Mouse (Mus musculus) neutrophil, adult 83 days (primary cell): Measurements from ENCODE around the gene Platr17. TPM values are rescaled to one million over a fixed set of nuclear protein-coding genes. Genes with fewer than 3 reads are reported as not detected.

Experiments
- total RNA-seq, 2 experiments: library from RNA; stranded (reverse); gene quantifications; one replicate each; pipeline ENCODE4 v1.2.4; 2023

The Platr17 gene
- total RNA-seq: under 1 TPM in 1 of 2 experiments, not detected in 1; 0.75 TPM

DNA sequence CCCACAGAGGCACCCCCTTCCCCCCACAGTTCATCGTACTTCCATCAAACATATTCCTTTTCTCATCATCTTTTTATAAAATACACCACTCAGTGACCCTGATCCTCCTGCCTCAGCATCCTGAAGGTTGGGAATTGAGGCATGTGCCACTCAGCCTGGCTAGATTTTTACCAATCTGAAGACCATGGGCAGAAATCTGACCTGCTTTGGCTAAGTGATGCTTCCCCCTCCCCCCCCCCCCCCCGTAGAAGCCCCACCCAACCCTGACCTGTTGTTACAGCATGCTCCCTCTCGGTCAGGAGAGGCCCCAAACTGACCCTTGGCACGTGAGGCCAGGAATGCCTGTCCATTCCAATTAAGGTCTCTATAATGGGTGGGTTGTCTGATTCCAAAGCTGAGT, at the start of gene Platr17:
Gene Platr17 (plus strand): TSS at position 301 of the 400 bp plus-strand sequence.

DNA sequence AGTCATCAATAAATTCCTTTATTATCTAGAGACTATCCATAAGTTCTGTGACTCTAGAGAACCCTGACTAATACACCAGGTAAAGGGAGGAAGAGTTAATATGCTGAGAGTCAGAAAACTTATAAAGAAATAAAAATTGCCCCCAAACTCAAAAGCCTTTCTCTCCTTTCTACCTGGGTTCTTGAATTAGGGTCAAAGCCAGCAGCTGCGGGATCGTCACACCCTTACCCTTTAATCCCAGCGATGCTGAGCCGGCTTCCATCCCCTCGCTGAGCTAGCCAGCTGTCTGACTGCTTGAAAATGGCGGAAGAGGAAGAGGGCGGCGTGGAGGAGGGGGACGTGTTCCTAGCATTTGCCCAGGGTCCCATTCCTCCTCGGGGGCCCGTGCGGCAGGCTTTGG, 31.4 kb upstream of the Platr17 start, which contains the start of gene Gm7029:
Gene Gm7029 (plus strand): TSS at position 301 of the 400 bp plus-strand sequence.

DNA sequence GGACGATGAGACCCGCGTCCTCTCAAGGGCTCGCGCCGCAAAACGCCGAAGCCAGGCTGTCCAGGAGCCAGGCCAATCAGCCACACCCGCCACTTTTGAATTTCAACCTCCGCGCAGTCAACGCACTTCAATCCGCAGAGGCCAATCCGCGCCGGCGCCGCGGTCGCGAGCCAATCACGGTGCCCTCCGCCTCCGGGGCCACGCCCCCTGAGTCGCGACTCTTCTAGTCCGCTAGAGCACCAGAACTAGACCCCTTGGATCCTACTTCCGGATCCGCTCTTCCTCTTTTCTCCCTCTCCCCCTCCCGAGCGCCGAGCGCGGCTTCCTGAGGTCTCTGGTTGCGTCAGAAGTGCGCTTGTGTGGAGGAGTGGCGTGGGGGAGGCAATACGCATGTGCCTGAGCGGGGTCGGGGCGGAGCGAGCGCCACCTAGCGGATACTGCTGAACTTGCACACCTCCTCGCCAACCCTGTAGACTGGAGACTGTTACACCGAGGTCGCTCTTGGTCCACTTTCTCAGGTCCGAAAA, 14.3 kb upstream of the Platr17 start, which contains the start of gene Kifc1:
Gene Kifc1 (minus strand): TSS at position 129 of the 527 bp plus-strand sequence.

DNA sequence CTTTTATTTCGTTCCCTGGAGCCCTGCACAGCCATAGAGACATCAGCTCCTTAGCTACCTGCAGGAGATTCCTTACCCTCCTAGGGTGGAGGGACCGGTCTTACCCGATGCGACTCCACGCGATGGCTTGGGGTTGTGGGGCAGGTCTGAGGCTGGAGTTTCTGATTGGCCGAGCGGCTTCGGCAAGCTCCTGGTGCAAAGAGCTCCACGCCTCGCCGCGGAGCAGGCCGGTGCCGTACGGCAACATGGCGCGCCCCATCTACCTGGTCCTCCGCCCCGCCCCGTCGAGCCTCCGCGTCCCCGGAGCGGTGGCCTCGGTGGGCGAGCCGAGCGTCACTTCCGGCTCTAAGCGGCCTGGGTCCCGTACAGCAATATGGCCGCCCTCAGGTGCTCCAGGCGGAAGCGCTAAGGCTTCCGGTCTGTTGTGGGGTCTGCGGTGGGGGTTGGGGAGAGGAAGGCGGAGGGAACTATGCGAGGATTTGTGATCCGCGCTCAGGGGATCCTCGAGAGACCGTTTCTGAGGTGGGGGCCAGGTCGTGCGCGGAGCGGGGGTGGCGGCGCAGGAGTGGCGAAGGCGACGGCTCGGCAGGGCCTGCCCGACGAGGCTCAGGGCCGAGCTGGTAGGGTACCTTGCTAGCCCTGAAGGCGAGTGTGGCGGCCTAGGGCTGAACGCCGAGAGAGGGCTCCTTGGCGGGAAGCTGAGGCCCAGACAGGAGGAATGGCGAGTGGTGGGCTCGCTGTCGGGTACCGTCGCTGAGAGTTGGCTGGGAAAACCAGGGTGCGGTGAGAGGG, 4.3 kb downstream of the Platr17 start, which contains the start of gene Daxx:
Gene Daxx (plus strand): TSS at position 338 of the 792 bp plus-strand sequence.

DNA sequence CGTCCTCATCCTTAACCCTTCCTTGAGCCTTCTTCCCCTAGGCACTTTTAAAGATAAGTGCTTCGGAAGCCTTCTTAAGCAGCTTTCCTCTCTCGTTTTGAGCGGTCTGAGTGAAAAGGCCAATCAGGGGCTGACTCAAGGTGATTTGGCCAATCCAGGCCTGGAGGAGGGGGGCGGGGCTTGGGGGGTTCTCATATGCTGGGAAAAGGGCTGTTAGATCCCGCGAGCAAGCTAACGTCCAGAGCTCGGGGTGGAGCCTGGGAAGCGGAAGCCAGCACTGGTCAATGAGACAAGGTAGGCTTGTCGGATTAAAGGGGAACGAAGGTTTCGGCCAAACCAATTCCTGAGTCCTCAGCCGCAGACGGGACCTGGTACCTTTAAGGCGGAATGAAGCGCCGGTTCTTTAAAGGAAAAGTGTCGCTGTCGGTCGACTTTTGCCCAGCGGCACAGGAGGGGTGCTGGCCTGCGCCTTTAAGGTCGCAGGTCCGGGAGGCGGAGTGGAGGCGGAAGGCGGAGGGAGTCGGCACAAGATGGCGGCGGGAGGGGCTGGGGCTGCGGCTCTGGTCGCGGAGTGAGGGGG, 10.8 kb downstream of the Platr17 start, which contains the start of the genes Tapbp and Zbtb22:
Gene Tapbp (plus strand): TSS at position 229 of the 580 bp plus-strand sequence.
Gene Zbtb22 (plus strand): TSS at position 234 of the 580 bp plus-strand sequence.

DNA sequence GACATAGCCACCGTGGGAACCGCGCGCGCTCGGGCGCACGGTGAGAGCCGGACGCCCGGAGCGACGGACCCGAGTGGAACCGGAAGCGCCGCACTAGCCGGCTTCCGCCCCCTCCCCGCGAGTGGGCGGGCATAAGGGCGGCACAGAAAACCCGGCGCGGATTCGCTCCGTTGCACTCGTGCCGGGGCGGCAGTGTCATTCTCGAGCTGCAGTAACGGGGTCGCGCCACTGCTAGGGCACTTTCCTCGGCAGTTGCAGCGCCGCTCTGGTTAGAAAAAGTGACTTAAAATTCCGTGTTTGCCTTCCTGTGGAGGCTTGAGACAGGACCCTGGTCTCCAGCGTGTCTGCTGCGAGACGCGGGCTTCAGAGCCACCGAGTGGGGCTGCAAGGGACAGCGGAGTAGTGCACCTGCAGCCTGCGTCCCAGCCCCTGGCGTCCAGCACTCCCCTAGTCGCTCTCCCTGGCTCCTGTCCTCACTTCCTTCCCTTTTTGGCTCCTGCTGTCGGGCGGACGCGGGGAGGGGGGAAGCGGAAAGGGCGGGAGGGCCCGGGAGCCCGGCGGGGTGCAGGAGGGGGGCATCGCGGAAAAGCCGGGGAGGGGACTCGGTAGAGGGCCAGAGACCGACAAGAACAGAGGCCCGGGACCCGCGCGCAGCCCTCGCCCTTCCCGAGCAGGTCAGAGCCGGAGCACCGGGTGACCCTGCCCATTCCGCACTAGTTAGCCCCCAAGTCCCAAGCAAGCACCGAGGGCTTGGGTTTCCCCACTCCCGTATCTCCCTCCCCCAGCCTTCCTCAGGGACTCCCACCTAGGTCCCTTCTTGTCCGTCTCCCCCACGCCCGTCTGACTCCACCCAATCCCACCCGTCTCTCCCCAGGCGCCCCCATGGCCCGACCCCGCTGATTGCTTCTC, 24.7 kb downstream of the Platr17 start, which contains the start of gene Rgl2:
Gene Rgl2 (plus strand): TSS at position 173 of the 909 bp plus-strand sequence.

DNA sequence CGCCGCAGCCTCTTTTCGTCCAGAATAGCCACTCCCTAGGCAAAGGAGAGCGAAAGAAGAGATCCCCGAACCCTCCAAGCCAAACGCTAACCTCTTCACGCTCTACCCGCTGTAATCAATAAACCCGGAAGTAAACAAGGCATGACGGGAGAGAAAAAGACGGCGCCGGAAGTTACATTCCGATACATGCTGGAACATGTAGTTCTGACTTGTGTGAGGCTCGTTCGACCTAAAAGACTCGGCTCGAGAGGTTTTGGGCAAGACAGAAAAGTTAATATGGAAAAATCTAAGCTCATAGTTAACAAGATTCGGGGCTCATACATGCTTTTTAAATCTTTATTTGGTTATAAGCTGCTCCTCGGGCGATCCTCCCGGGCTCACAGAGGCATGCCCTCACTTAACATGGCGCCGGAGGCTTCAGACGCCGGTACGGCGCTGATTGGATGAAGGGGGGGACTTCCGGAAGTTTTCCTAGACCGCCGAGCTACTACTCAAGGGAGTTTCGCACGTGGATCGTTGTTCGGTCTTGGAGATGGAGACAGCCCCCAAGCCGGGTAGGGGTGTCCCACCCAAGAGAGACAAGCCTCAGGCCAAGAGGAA, 35.4 kb downstream of the Platr17 start, which contains the start of the genes Pfdn6 and Wdr46:
Gene Pfdn6 (minus strand): TSS at position 138 of the 600 bp plus-strand sequence.
Gene Wdr46 (plus strand): TSS at position 455 of the 600 bp plus-strand sequence.

DNA sequence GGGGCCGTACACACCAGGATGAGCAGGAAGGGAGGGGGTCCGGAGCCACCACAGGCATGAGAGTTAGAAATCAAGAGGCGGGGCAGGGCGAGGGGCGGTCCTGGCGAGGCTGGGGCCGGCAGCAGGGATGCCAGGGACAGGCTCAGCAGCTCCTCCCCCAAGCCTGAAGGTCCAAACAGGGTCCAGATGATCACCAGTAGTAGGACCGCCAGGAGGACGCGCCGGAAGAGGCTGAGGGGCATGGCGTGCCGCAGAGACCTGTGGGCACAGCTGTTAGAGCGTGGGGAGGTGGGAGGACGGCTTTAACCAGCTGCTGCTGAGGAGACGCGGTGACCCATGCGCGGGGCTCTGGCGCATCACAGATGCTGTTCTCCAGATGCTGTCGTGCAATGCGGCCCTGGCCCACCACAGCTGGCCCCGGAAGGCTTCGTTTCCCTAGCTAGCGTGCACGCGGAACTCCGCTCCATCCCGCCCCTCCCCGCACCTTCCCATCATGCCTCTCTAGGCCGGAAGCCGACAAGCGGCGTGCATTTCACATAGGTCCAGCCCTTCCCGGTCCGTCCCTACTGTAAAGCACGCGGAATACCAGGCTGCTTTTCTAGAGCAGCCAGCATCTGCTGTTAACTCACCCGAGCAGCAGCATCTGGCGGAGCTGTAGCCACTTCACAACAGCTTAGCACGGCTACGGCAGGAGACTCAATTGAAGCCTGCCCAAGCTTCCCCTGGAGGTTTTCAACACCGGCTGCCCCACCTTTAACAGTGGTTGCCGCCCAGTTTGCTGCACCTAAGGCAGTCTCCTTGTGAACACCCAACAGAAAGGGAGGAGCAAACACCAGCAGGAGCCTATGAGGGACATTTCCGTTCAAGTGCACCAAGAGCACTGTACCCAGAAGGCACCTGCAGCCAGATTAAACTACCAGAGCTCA, 46.3 kb downstream of the Platr17 start, which contains the start of gene B3galt4:
Gene B3galt4 (minus strand): TSS at position 468 of the 926 bp plus-strand sequence.

DNA sequence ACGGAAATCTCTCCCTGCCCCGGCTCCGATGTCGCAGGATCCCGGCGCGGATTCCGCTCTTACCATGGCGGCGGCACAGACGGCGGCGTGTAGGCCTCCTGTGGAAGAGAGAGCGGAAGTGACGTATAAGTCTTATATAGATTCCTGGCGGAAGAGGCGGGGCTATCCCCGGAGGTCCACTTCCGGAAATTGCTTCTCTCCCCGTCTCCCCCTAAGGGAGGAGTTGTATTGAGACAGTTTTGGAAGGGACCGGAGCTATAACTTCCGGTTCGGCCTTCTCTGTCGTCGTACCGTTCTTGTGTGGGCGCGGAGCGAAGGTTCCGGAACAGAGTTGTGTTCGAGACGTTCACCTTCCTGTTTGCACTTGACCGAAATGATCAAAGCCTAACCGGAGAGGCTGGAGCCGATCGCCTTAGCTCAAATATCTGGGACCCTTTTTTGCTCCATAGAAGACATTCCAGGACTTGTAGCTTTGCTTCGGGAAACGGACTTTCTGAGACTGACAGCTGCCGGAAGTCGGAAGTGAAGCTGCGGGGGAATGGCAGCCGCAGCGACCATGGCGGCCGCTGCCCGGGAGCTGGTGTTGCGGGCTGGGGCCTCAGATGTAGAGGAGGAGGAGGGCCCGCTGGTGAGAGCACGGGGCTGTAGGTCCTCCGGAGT, 50.8 kb downstream of the Platr17 start, which contains the start of the genes Vps52 and Rps18:
Gene Vps52 (plus strand): TSS at position 258 of the 660 bp plus-strand sequence.
Gene Rps18 (minus strand): TSS at position 447 of the 660 bp plus-strand sequence.

Other genes with a start within 250 kb of the Platr17 start
- gene Hnrnpm, start 218.3 kb upstream of the Platr17 start, total RNA-seq: 100 to 1,000 TPM; 176 to 180 TPM
- gene March2, start 186.5 kb upstream of the Platr17 start, total RNA-seq: 10 to 100 TPM; 53.2 to 58.4 TPM
- 100 to 1,000 TPM; 157 to 164 TPM for gene Rab11b, start 144.6 kb upstream of the Platr17 start, total RNA-seq
- 1 to 10 TPM; 1.9 to 2.0 TPM for gene Angptl4, start 123.3 kb upstream of the Platr17 start, total RNA-seq
- 1 to 10 TPM; 4.7 to 6.3 TPM for gene Kank3, start 94.6 kb upstream of the Platr17 start, total RNA-seq
- 1,000 to 10,000 TPM; 1,192 to 1,292 TPM for gene Rps28, start 80.6 kb upstream of the Platr17 start, total RNA-seq
- gene Ndufa7, start 80.6 kb upstream of the Platr17 start, total RNA-seq: 100 to 1,000 TPM; 111 TPM
- gene Cd320, start 62.0 kb upstream of the Platr17 start, total RNA-seq: 1 to 10 TPM; 1.4 to 1.6 TPM
- not detected for gene Gm7029, start 31.3 kb upstream of the Platr17 start, total RNA-seq
- gene Kifc1, start 14.5 kb upstream of the Platr17 start, total RNA-seq: 10 to 100 TPM; 43.5 to 51.2 TPM
- gene Daxx, start 4.3 kb downstream of the Platr17 start, total RNA-seq: 10 to 100 TPM; 31.0 to 43.2 TPM
- 100 to 1,000 TPM; 223 to 251 TPM for gene Tapbp, start 10.8 kb downstream of the Platr17 start, total RNA-seq
- gene Zbtb22, start 10.8 kb downstream of the Platr17 start, total RNA-seq: 10 to 100 TPM; 33.5 to 33.8 TPM
- gene Rgl2, start 24.4 kb downstream of the Platr17 start, total RNA-seq: 100 to 1,000 TPM; 227 to 229 TPM
- gene Pfdn6, start 35.2 kb downstream of the Platr17 start, total RNA-seq: 10 to 100 TPM; 47.8 to 54.5 TPM
- 10 to 100 TPM; 21.7 to 22.4 TPM for gene Wdr46, start 35.5 kb downstream of the Platr17 start, total RNA-seq
- 10 to 100 TPM; 10.3 to 10.5 TPM for gene B3galt4, start 46.4 kb downstream of the Platr17 start, total RNA-seq
- gene Vps52, start 50.7 kb downstream of the Platr17 start, total RNA-seq: 10 to 100 TPM; 54.0 to 58.9 TPM
- gene Rps18, start 50.9 kb downstream of the Platr17 start, total RNA-seq: 100 to 1,000 TPM; 476 to 509 TPM
- 1,000 to 10,000 TPM; 1,097 to 1,101 TPM for gene H2-K1, start 95.2 kb downstream of the Platr17 start, total RNA-seq
- gene Ring1, start 119.5 kb downstream of the Platr17 start, total RNA-seq: 10 to 100 TPM in 1 of 2 experiments, 1 to 10 TPM in 1; 8.4 to 13.9 TPM
- gene H2-Ke6, start 122.9 kb downstream of the Platr17 start, total RNA-seq: 10 to 100 TPM; 59.9 to 61.3 TPM
- gene Slc39a7, start 126.5 kb downstream of the Platr17 start, total RNA-seq: 10 to 100 TPM; 60.8 to 68.3 TPM
- gene Rxrb, start 126.7 kb downstream of the Platr17 start, total RNA-seq: 10 to 100 TPM; 45.9 to 68.6 TPM
- gene Col11a2, start 134.3 kb downstream of the Platr17 start, total RNA-seq: 10 to 100 TPM; 16.6 to 17.7 TPM
- 1 to 10 TPM; 1.1 to 1.9 TPM for gene H2-Oa, start 187.2 kb downstream of the Platr17 start, total RNA-seq
- 10 to 100 TPM; 57.6 to 63.6 TPM for gene H2-DMa, start 214.4 kb downstream of the Platr17 start, total RNA-seq
- 100 to 1,000 TPM; 215 to 218 TPM for gene Brd2, start 217.5 kb downstream of the Platr17 start, total RNA-seq
- gene H2-DMb2, start 238.2 kb downstream of the Platr17 start, total RNA-seq: 10 to 100 TPM; 22.7 to 25.3 TPM
- 10 to 100 TPM; 33.3 to 51.5 TPM for gene H2-DMb1, start 247.9 kb downstream of the Platr17 start, total RNA-seq